Comparison of ENCODE assay signal across 9 mouse cellular contexts in genomic region chr6:53496325-53496753, GRCm38 (mm10).
DNase-seq lines count a peak whose midpoint lies in the region; ATAC-seq and TF ChIP-seq lines count a peak whose summit lies in the region.
"Had no signal": no experiment of that assay in that cellular context is flagged by ENCODE, and none has a peak within 500 bp of the region (broad histone marks: within the 10 kb centered on the region; RNA-seq: fewer than 3 reads in every experiment).

No protein-coding gene starts in this region.

- no peak overlapping the region for H3K4me3 ChIP-seq in layer of hippocampus, adult 2 months
- no peak overlapping the region for H3K4me3 ChIP-seq in heart, postnatal 0 days (ENCODE audit: low read depth, low read length)
- no peak overlapping the region for H3K4me3 ChIP-seq in liver, embryonic 14.5 days (ENCODE audit: insufficient read depth in 1 of 2, low read depth in 2 of 2, low read length in 2 of 2)
- H3K4me3 ChIP-seq in hindbrain, embryonic 12.5 days: no peak overlapping the region
- H3K4me3 ChIP-seq: neural tube, embryonic 13.5 days had no signal

- H3K9me3 ChIP-seq in heart, postnatal 0 days (replicated peaks; ENCODE audit: control insufficient read depth, low read length): no peaks in the 10 kb centered on the region
- H3K9me3 ChIP-seq in liver, embryonic 14.5 days (ENCODE audit: control insufficient read depth, low read length): no peaks in the 10 kb centered on the region
- no peaks in the 10 kb centered on the region for H3K9me3 ChIP-seq in hindbrain, embryonic 12.5 days (replicated peaks)
- H3K9me3 ChIP-seq: neural tube, embryonic 13.5 days had no signal

- peak; percentile 5 for DNase-seq in layer of hippocampus, adult 9-11 months
- no peak for DNase-seq in layer of hippocampus, adult 2 months (ENCODE audit: low spot score in 2 of 2)
- DNase-seq in adrenal gland, postnatal 14 days: peak; percentile 65
- DNase-seq in heart, postnatal 0 days (ENCODE audit: low spot score): no peak
- peak; percentile 2 to 29 (median 23) for DNase-seq in liver, embryonic 14.5 days (ENCODE audit: low read depth in 3 of 3, low spot score in 3 of 3)

- 51% methylated on average over 4 of the region's 4 CpGs for WGBS in heart, postnatal 0 days
- WGBS in liver, embryonic 14.5 days (ENCODE audit: insufficient replicate concordance): 51% methylated on average over 4 of the region's 4 CpGs
- WGBS in hindbrain, embryonic 12.5 days: 65% methylated on average over 4 of the region's 4 CpGs

- H3K4me2 ChIP-seq in heart, postnatal 0 days (ENCODE audit: low read depth, low read length): no peak overlapping the region
- no peak overlapping the region for H3K4me2 ChIP-seq in liver, embryonic 14.5 days (ENCODE audit: low read depth)
- H3K4me2 ChIP-seq in hindbrain, embryonic 12.5 days (replicated peaks): no peak overlapping the region
- H3K4me2 ChIP-seq: neural tube, embryonic 13.5 days had no signal

- peak; percentile 24; the same call in 1 of the 2 replicates for ATAC-seq in heart, postnatal 0 days (ENCODE audit: insufficient read depth, low read depth)
- ATAC-seq in liver, embryonic 14.5 days (ENCODE audit: insufficient read depth): peak; percentile 37; the same call in 1 of the 2 replicates
- no peak for ATAC-seq in granulocyte monocyte progenitor cell, adult 5-6 weeks (replicated peaks; ENCODE audit: poor library complexity, severe bottlenecking)
- no peak for ATAC-seq in erythroblast, adult 5-6 weeks (replicated peaks; ENCODE audit: low FRiP score, poor library complexity, severe bottlenecking)
- ATAC-seq in hindbrain, embryonic 12.5 days (ENCODE audit: low FRiP score): no peak

- no peak for TF ChIP-seq CTCF in layer of hippocampus, adult 2 months (conservative IDR thresholded peaks at IDR 0.05)
- no peak for TF ChIP-seq CTCF in heart, postnatal 0 days (IDR thresholded peaks at IDR 0.05; ENCODE audit: low read depth)
- TF ChIP-seq CTCF in liver, embryonic 14.5 days (IDR thresholded peaks at IDR 0.05; ENCODE audit: low read depth): no peak

- no peak for TF ChIP-seq EP300 in heart, postnatal 0 days (IDR thresholded peaks at IDR 0.05; ENCODE audit: low read depth)
- TF ChIP-seq EP300 in liver, embryonic 14.5 days (IDR thresholded peaks at IDR 0.05; ENCODE audit: low read depth): no peak

- no peak overlapping the region for H3K27ac ChIP-seq in layer of hippocampus, adult 2 months
- no peak overlapping the region for H3K27ac ChIP-seq in heart, postnatal 0 days (ENCODE audit: low read depth)
- H3K27ac ChIP-seq in liver, embryonic 14.5 days: no peak overlapping the region
- no peak overlapping the region for H3K27ac ChIP-seq in hindbrain, embryonic 12.5 days
- H3K27ac ChIP-seq: neural tube, embryonic 13.5 days had no signal

- H3K36me3 ChIP-seq in heart, postnatal 0 days (replicated peaks; ENCODE audit: control insufficient read depth, insufficient read depth, low read length): no peaks in the 10 kb centered on the region
- H3K36me3 ChIP-seq in liver, embryonic 14.5 days (replicated peaks; ENCODE audit: control insufficient read depth, insufficient read depth, low read depth): no peaks in the 10 kb centered on the region
- H3K36me3 ChIP-seq in hindbrain, embryonic 12.5 days: no peaks in the 10 kb centered on the region
- H3K36me3 ChIP-seq: neural tube, embryonic 13.5 days had no signal

- H3K9ac ChIP-seq in heart, postnatal 0 days (replicated peaks; ENCODE audit: low read depth, low read length): no peak overlapping the region
- no peak overlapping the region for H3K9ac ChIP-seq in liver, embryonic 14.5 days (replicated peaks)
- H3K9ac ChIP-seq in hindbrain, embryonic 12.5 days: no peak overlapping the region
- H3K9ac ChIP-seq: neural tube, embryonic 13.5 days had no signal

- no peaks in the 10 kb centered on the region for H3K27me3 ChIP-seq in heart, postnatal 0 days (ENCODE audit: control insufficient read depth, insufficient read depth, low read length)
- H3K27me3 ChIP-seq in liver, embryonic 14.5 days (ENCODE audit: control insufficient read depth, insufficient read depth, low read length): no peaks in the 10 kb centered on the region
- H3K27me3 ChIP-seq in hindbrain, embryonic 12.5 days: no peaks in the 10 kb centered on the region
- H3K27me3 ChIP-seq: neural tube, embryonic 13.5 days had no signal

- H3K4me1 ChIP-seq in heart, postnatal 0 days (ENCODE audit: control insufficient read depth, insufficient read depth): peaks cover 7% of the 10 kb centered on the region; the same call in 1 of the 2 replicates
- peaks cover 0 to 5% of the 10 kb centered on the region in 2 experiments; a peak in 2 of 4 replicates for H3K4me1 ChIP-seq in liver, embryonic 14.5 days (replicated peaks; ENCODE audit: control insufficient read depth in 2 of 2, insufficient read depth in 2 of 2, low read length in 1 of 2)
- 0 out of 2 replicates have a peak, but pooled peaks cover 2% of the 10 kb centered on the region for H3K4me1 ChIP-seq in hindbrain, embryonic 12.5 days

Comparison
In these comparisons a context has a peak if more than half of its experiments do, and no peak if none do; other contexts are left out.
1. DNase-seq: peak in layer of hippocampus, adult 9-11 months (single experiment), adrenal gland, postnatal 14 days (single experiment) and liver, embryonic 14.5 days (3 of 3); none in layer of hippocampus, adult 2 months (0 of 2) and heart, postnatal 0 days (single experiment).
2. ATAC-seq: peak in heart, postnatal 0 days (single experiment) and liver, embryonic 14.5 days (single experiment); none in granulocyte monocyte progenitor cell, adult 5-6 weeks (single experiment), erythroblast, adult 5-6 weeks (single experiment) and hindbrain, embryonic 12.5 days (single experiment).